Mouse (Mus musculus): ENCODE measurements around the gene Ttc28.

GRCm38 (mm10) chr5:111257127-111257526 lies 377.5 kb downstream of the Ttc28 start:
- peak; percentile 82 for TF ChIP-seq CTCF (IDR thresholded peaks at IDR 0.05)
- no peak for TF ChIP-seq EP300 (IDR thresholded peaks at IDR 0.05)

Data from lung, postnatal 0 days (tissue).